Mouse (Mus musculus): ENCODE data around the gene Usp28. TPM values are rescaled to one million over a fixed set of nuclear protein-coding genes. Genes with fewer than 3 reads are reported as not detected.

Gene Usp28
- total RNA-seq (2014; rRNA removed) (17.0 and 28.5 TPM in 2 replicates), polyA plus RNA-seq (2015; fragmentation: Nextera tagmentation; extraction: Ambion mirVana) (16.0 and 18.4 TPM in 2 replicates)

DNA sequence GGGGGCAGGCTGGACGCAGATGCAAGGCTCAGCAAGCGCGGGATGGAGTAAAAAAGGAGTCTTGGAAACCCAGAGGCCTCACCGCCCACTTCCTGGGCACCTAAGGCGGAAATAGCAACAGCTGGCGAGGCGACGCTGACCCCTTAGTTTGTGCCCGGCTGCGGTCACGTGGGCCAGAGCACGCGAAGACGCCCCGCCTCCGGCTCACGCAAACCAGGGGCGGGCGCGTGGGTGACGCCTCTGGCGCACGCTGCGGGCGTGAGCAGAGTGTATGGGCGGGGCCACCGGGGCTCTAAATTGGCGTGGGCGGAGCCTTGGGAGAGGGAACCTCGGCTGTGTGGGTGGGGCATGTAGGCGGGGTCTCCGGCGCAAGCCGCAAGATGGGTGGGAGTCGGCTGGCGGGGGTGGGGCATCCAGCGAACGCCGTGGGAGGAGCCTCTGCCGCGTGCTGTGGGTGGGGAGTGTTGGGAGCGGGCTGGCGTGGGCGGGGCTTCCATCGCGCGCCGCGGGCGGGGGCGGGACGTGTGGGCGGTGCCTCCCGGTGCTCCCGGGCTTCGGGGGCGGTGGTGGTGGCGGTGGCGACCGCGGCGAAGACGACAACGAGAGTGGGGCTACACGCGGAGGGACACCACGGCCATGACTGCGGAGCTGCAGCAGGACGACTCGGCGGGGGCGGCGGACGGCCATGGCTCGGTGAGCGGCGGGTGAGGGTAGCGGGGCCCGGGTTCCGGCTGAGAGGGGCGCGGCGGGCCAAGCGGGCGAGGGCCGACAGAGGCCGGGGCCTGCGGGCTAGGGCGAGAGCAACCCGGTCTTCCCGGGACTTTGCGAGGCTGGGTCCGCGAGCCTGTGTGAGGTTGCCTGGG, at the start of gene Usp28:
TSS of gene Usp28 (plus strand) at position 531 of the 863 bp plus-strand sequence.
- DNase-seq (ENCODE audit: low spot score), result peak; percentile 100
- TF ChIP-seq CTCF (IDR thresholded peaks at IDR 0.05; ENCODE audit: low read depth), result no peak
- Histone ChIP-seq H3K9ac (replicated peaks; ENCODE audit: low read length) (peak within 1 kb of the TSS; percentile 67), H3K27me3 (ENCODE audit: insufficient read depth, low read length) (no peaks in the 10 kb centered on the region), H3K36me3 (ENCODE audit: insufficient read depth, low read length) (no peaks in the 10 kb centered on the region), H3K4me1 (ENCODE audit: insufficient read depth, low read length) (peaks cover 7% of the 10 kb centered on the region), H3K4me2 (ENCODE audit: low read depth, low read length) (peak within 1 kb of the TSS; percentile 66), H3K9me3 (ENCODE audit: low read length) (no peaks in the 10 kb centered on the region), H3K4me3 (ENCODE audit: low read length) (peak within 1 kb of the TSS; percentile 81), H3K27ac (peak within 1 kb of the TSS; percentile 90)
- WGBS, result under 1% methylated on average over 79 of the region's 94 CpGs
- peak; percentile 97 for ATAC-seq

DNA sequence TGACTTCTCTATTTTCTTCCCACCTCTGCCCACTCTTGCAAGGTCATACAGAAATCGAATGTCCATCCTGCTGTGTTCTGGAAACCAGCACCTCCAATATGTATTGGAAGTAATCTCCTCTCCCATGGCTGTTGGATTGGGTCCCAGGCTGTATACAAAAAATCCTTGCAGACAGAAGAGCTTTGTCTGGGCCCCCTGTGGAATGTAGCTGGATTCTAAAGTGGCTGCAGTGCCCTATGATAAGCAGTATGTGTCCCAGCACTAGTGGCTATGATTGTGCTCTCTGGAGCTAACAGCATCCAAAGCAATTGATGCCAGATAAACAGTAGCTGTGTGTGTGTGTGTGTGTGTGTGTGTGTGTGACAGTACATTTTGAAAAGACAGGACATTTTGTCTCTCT, 42.8 kb upstream of the Usp28 start:
- Histone ChIP-seq H3K4me3 (ENCODE audit: low read length) (no peak overlapping the region), H3K4me2 (ENCODE audit: low read depth, low read length) (no peak overlapping the region), H3K27me3 (ENCODE audit: insufficient read depth, low read length) (no peaks in the 10 kb centered on the region), H3K9ac (replicated peaks; ENCODE audit: low read length) (no peak overlapping the region), H3K27ac (peak overlapping the region; percentile 1; the same call in 1 of the 2 replicates), H3K9me3 (ENCODE audit: low read length) (no peaks in the 10 kb centered on the region), H3K36me3 (ENCODE audit: insufficient read depth, low read length) (no peaks in the 10 kb centered on the region), H3K4me1 (ENCODE audit: insufficient read depth, low read length) (no peaks in the 10 kb centered on the region)
- peak; percentile 58 for DNase-seq (ENCODE audit: low spot score)
- TF ChIP-seq CTCF (IDR thresholded peaks at IDR 0.05; ENCODE audit: low read depth), result no peak
- ATAC-seq, result peak; percentile 59; the same call in 1 of the 2 replicates
- WGBS, result 47% methylated on average over 1 of the region's 1 CpGs

DNA sequence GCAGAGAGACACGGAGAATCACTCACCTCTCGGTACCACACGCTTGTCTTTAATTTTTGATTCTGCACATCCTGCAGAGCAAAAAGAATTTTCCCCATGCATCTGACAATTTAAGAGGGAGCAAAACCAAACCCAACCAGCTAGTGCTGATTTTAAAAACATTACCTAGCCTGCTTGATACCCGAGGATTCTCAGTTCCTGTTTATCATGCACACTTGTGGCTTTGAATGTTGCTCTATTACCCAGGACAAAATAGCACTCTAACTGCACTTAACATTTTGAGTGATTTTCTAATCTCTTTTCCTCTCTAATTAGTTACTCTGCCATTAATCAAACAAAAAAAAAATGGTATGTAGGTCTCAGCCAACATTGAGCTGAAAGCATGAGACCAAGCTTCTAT, 37.6 kb upstream of the Usp28 start:
- H3K36me3 ChIP-seq (ENCODE audit: insufficient read depth, low read length), result no peaks in the 10 kb centered on the region
- no peak overlapping the region for H3K9ac ChIP-seq (replicated peaks; ENCODE audit: low read length)
- H3K4me3 ChIP-seq (ENCODE audit: low read length), result no peak overlapping the region
- no peak overlapping the region for H3K27ac ChIP-seq
- DNase-seq (ENCODE audit: low spot score), result no peak
- no peaks in the 10 kb centered on the region for H3K4me1 ChIP-seq (ENCODE audit: insufficient read depth, low read length)
- no peaks in the 10 kb centered on the region for H3K9me3 ChIP-seq (ENCODE audit: low read length)
- no peaks in the 10 kb centered on the region for H3K27me3 ChIP-seq (ENCODE audit: insufficient read depth, low read length)
- WGBS, result 90% methylated on average over 4 of the region's 4 CpGs
- ATAC-seq, result no peak
- no peak overlapping the region for H3K4me2 ChIP-seq (ENCODE audit: low read depth, low read length)
- no peak for TF ChIP-seq CTCF (IDR thresholded peaks at IDR 0.05; ENCODE audit: low read depth)

DNA sequence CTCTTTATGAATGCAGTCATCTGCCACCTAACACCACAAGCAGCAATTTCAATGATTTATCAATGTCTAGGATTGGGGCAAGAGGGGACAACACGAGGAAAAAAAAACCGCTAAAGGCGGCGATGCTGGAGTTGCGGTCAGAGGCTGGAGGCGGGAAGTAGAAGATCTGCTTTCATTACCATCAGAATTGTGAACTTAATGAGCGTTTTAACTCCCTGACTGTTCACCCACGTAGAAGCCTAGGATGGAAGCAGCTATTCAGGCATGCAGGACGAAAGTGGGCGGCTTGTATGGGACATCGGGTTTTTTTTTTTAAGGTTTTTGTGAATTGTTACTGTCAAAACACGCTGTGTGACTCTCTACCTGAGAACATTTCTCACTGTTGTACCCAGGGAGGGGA, 23.9 kb upstream of the Usp28 start:
- no peak for TF ChIP-seq CTCF (IDR thresholded peaks at IDR 0.05; ENCODE audit: low read depth)
- 21% methylated on average over 12 of the region's 12 CpGs for WGBS
- ATAC-seq (no peak), DNase-seq (ENCODE audit: low spot score) (no peak)
- no peak overlapping the region for H3K9ac ChIP-seq (replicated peaks; ENCODE audit: low read length)
- peak overlapping the region; percentile 39 for H3K4me2 ChIP-seq (ENCODE audit: low read depth, low read length)
- peak overlapping the region; percentile 6; the same call in 1 of the 2 replicates for H3K4me3 ChIP-seq (ENCODE audit: low read length)
- H3K36me3 ChIP-seq (ENCODE audit: insufficient read depth, low read length), result no peaks in the 10 kb centered on the region
- H3K9me3 ChIP-seq (ENCODE audit: low read length), result no peaks in the 10 kb centered on the region
- H3K4me1 ChIP-seq (ENCODE audit: insufficient read depth, low read length), result no peaks in the 10 kb centered on the region
- H3K27ac ChIP-seq, result no peak overlapping the region
- no peaks in the 10 kb centered on the region for H3K27me3 ChIP-seq (ENCODE audit: insufficient read depth, low read length)

DNA sequence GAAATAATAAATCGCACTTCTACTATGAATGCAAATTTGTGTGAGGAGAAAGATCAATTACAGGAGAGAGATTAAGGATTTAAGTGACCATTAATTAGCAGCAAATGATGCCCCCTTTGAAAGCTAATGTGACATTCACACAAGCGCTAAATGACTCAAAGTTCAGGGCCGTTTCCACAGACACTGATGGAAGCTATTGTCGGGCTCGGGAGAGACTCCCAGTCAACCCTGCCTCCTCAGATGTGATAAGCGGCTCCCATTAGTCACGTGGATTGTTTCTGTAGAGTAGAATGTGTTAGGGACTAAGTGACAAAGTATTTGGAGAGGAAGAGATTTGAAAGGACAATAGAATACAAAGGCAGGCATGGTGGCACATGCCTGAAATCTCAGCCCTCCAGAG, 23.0 kb upstream of the Usp28 start:
- 39% methylated on average over 7 of the region's 7 CpGs for WGBS
- no peak for TF ChIP-seq CTCF (IDR thresholded peaks at IDR 0.05; ENCODE audit: low read depth)
- no peak for ATAC-seq
- DNase-seq (ENCODE audit: low spot score), result no peak
- Histone ChIP-seq H3K27ac (no peak overlapping the region), H3K4me2 (ENCODE audit: low read depth, low read length) (no peak overlapping the region), H3K9ac (replicated peaks; ENCODE audit: low read length) (no peak overlapping the region), H3K9me3 (ENCODE audit: low read length) (no peaks in the 10 kb centered on the region), H3K27me3 (ENCODE audit: insufficient read depth, low read length) (no peaks in the 10 kb centered on the region), H3K4me1 (ENCODE audit: insufficient read depth, low read length) (no peaks in the 10 kb centered on the region), H3K36me3 (ENCODE audit: insufficient read depth, low read length) (no peaks in the 10 kb centered on the region), H3K4me3 (ENCODE audit: low read length) (no peak overlapping the region)

DNA sequence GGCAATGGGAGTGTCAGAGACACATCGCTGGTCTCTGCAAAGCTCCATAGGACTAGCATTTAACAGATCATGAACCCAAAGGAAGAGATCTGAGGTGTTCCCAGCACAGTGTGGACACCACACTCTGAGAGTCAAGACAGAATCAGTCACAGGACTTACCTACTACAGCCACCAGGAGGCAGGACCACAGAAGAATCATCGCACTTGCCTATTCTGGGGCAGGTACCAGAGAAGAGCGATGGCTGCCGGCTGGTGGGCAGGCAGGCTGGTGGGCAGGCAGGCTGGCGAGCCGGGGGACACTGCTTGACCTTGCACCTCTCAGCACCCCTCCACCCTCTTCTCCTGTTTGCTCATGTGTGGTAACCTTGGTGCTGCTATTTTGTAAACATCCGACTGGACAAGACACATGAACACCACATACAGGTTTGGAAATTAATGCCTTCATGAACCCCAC, 20.6 kb upstream of the Usp28 start, which contains the start of gene Htr3b:
TSS of gene Htr3b (minus strand) at position 404 of the 454 bp plus-strand sequence.
- DNase-seq (ENCODE audit: low spot score), result no peak
- no peak within 1 kb of the TSS for H3K9ac ChIP-seq (replicated peaks; ENCODE audit: low read length)
- H3K36me3 ChIP-seq (ENCODE audit: insufficient read depth, low read length), result no peaks in the 10 kb centered on the region
- no peak for ATAC-seq
- H3K27ac ChIP-seq, result no peak within 1 kb of the TSS
- WGBS, result 76% methylated on average over 7 of the region's 7 CpGs
- no peak within 1 kb of the TSS for H3K4me2 ChIP-seq (ENCODE audit: low read depth, low read length)
- peak; percentile 48; the same call in 1 of the 2 replicates for TF ChIP-seq CTCF (IDR thresholded peaks at IDR 0.05; ENCODE audit: low read depth)
- no peaks in the 10 kb centered on the region for H3K4me1 ChIP-seq (ENCODE audit: insufficient read depth, low read length)
- no peak within 1 kb of the TSS for H3K4me3 ChIP-seq (ENCODE audit: low read length)
- H3K27me3 ChIP-seq (ENCODE audit: insufficient read depth, low read length), result no peaks in the 10 kb centered on the region
- no peaks in the 10 kb centered on the region for H3K9me3 ChIP-seq (ENCODE audit: low read length)

DNA sequence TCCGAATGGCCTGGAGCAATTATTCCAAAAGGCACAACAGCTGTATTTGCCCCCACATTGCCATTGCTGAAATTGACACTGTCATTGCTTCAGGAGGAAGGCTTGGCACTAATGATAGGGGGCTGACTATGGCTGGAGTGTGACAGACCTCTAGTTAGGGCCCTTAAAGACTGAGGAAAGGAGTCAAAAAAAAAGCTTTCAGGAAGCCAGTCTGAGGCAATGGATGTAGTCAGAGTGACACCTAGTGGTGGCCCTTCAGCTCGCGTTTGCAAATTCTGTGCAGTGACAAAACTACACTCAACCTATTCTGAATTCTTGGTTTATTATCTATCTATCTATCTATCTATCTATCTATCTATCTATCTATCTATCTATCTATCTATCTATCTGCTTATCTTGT, 12.7 kb upstream of the Usp28 start:
- H3K4me3 ChIP-seq (ENCODE audit: low read length), result no peak overlapping the region
- WGBS, result 31% methylated on average over 3 of the region's 3 CpGs
- no peaks in the 10 kb centered on the region for H3K36me3 ChIP-seq (ENCODE audit: insufficient read depth, low read length)
- no peaks in the 10 kb centered on the region for H3K4me1 ChIP-seq (ENCODE audit: insufficient read depth, low read length)
- no peaks in the 10 kb centered on the region for H3K27me3 ChIP-seq (ENCODE audit: insufficient read depth, low read length)
- H3K9me3 ChIP-seq (ENCODE audit: low read length), result no peaks in the 10 kb centered on the region
- H3K9ac ChIP-seq (replicated peaks; ENCODE audit: low read length), result no peak overlapping the region
- ATAC-seq, result no peak
- no peak overlapping the region for H3K27ac ChIP-seq
- no peak overlapping the region for H3K4me2 ChIP-seq (ENCODE audit: low read depth, low read length)
- DNase-seq (ENCODE audit: low spot score), result peak; percentile 89
- TF ChIP-seq CTCF (IDR thresholded peaks at IDR 0.05; ENCODE audit: low read depth), result peak; percentile 89

Measured in hindbrain, postnatal 0 days (tissue).